In genomic region chr4:154541632-154542276, GRCm38 (mm10) we compare ENCODE assay signal across 11 mouse cellular contexts.
DNase-seq lines count a peak whose midpoint lies in the region; ATAC-seq and TF ChIP-seq lines count a peak whose summit lies in the region.
"Had no signal": no experiment of that assay in that cellular context is flagged by ENCODE, and none has a peak within 500 bp of the region (broad histone marks: within the 10 kb centered on the region; RNA-seq: fewer than 3 reads in every experiment).

No protein-coding gene starts in this region.

- peaks cover 61% of the 10 kb centered on the region for H3K4me1 ChIP-seq in forebrain, embryonic 16.5 days (replicated peaks; ENCODE audit: control insufficient read depth, insufficient read depth, low read length)
- H3K4me1 ChIP-seq in forebrain, embryonic 11.5 days (replicated peaks; ENCODE audit: control insufficient read depth, insufficient read depth, low read length), result peaks cover 49% of the 10 kb centered on the region
- peaks cover 38% of the 10 kb centered on the region for H3K4me1 ChIP-seq in neural tube, embryonic 11.5 days (ENCODE audit: control insufficient read depth, insufficient read depth, low read length)
- H3K4me1 ChIP-seq in neural tube, embryonic 15.5 days, result peaks cover 50% of the 10 kb centered on the region
- peaks cover 78% of the 10 kb centered on the region for H3K4me1 ChIP-seq in limb, embryonic 10.5 days
- no peaks in the 10 kb centered on the region; the same call in 1 of the 2 replicates for H3K4me1 ChIP-seq in stomach, postnatal 0 days (replicated peaks; ENCODE audit: control insufficient read depth, insufficient read depth)

- peak overlapping the region; percentile 46; the same call in 1 of the 2 replicates for H3K27ac ChIP-seq in forebrain, embryonic 16.5 days (ENCODE audit: low read length)
- H3K27ac ChIP-seq in forebrain, embryonic 11.5 days (ENCODE audit: low read depth, low read length), result no peak overlapping the region
- H3K27ac ChIP-seq in neural tube, embryonic 11.5 days (ENCODE audit: low read depth, low read length), result peak overlapping the region; percentile 56; the same call in 1 of the 2 replicates
- H3K27ac ChIP-seq in neural tube, embryonic 15.5 days (replicated peaks), result no peak overlapping the region
- peak overlapping the region; percentile 71; the same call in 1 of the 2 replicates for H3K27ac ChIP-seq in limb, embryonic 10.5 days
- peak overlapping the region; percentile 56 for H3K27ac ChIP-seq in stomach, postnatal 0 days (replicated peaks)
- H3K27ac ChIP-seq: limb, embryonic 15.5 days had no signal

- no peaks in the 10 kb centered on the region for H3K36me3 ChIP-seq in forebrain, embryonic 16.5 days (ENCODE audit: control insufficient read depth, insufficient read depth)
- H3K36me3 ChIP-seq in forebrain, embryonic 11.5 days (ENCODE audit: control insufficient read depth, insufficient read depth, low read length), result no peaks in the 10 kb centered on the region
- H3K36me3 ChIP-seq in neural tube, embryonic 11.5 days (ENCODE audit: control insufficient read depth, insufficient read depth, low read length), result no peaks in the 10 kb centered on the region
- H3K36me3 ChIP-seq in neural tube, embryonic 15.5 days, result no peaks in the 10 kb centered on the region
- peaks cover 8% of the 10 kb centered on the region; the same call in 1 of the 2 replicates for H3K36me3 ChIP-seq in limb, embryonic 10.5 days
- H3K36me3 ChIP-seq in stomach, postnatal 0 days (ENCODE audit: control insufficient read depth, insufficient read depth, low read length), result no peaks in the 10 kb centered on the region
- H3K36me3 ChIP-seq: limb, embryonic 15.5 days; neural tube, embryonic 13.5 days had no signal

- H3K9ac ChIP-seq in forebrain, embryonic 16.5 days (replicated peaks; ENCODE audit: low read depth, low read length), result no peak overlapping the region
- H3K9ac ChIP-seq in forebrain, embryonic 11.5 days (ENCODE audit: low read length), result no peak overlapping the region
- H3K9ac ChIP-seq in neural tube, embryonic 11.5 days (ENCODE audit: low read length), result no peak overlapping the region
- no peak overlapping the region for H3K9ac ChIP-seq in neural tube, embryonic 15.5 days (replicated peaks)
- H3K9ac ChIP-seq in stomach, postnatal 0 days (ENCODE audit: low read length), result no peak overlapping the region
- H3K9ac ChIP-seq: limb, embryonic 15.5 days had no signal

- H3K4me3 ChIP-seq in forebrain, embryonic 16.5 days (replicated peaks; ENCODE audit: low read length), result no peak overlapping the region
- H3K4me3 ChIP-seq in forebrain, embryonic 11.5 days (ENCODE audit: low read depth, low read length), result no peak overlapping the region
- H3K4me3 ChIP-seq in neural tube, embryonic 11.5 days (ENCODE audit: low read depth, low read length), result no peak overlapping the region
- H3K4me3 ChIP-seq in neural tube, embryonic 15.5 days (replicated peaks), result no peak overlapping the region
- no peak overlapping the region for H3K4me3 ChIP-seq in limb, embryonic 10.5 days
- no peak overlapping the region for H3K4me3 ChIP-seq in stomach, postnatal 0 days (ENCODE audit: low read depth, low read length)
- H3K4me3 ChIP-seq: limb, embryonic 15.5 days; neural tube, embryonic 13.5 days had no signal

- no peak for TF ChIP-seq EP300 in stomach, postnatal 0 days (optimal IDR thresholded peaks at IDR 0.05)

- ATAC-seq in forebrain, embryonic 16.5 days, result no peak
- ATAC-seq in forebrain, embryonic 11.5 days (replicated peaks; ENCODE audit: low FRiP score), result no peak
- no peak for ATAC-seq in neural tube, embryonic 11.5 days (ENCODE audit: insufficient read depth, low FRiP score, low TSS enrichment)
- no peak for ATAC-seq in neural tube, embryonic 15.5 days (ENCODE audit: low FRiP score)
- peak; percentile 56 for ATAC-seq in stomach, postnatal 0 days (ENCODE audit: low FRiP score, low TSS enrichment)

- no peak overlapping the region for H3K4me2 ChIP-seq in forebrain, embryonic 16.5 days (ENCODE audit: low read length)
- no peak overlapping the region for H3K4me2 ChIP-seq in forebrain, embryonic 11.5 days (ENCODE audit: low read depth, low read length, severe bottlenecking)
- H3K4me2 ChIP-seq in neural tube, embryonic 11.5 days (ENCODE audit: low read depth), result no peak overlapping the region
- H3K4me2 ChIP-seq in neural tube, embryonic 15.5 days, result no peak overlapping the region
- H3K4me2 ChIP-seq in stomach, postnatal 0 days (replicated peaks; ENCODE audit: low read depth), result no peak overlapping the region
- H3K4me2 ChIP-seq: limb, embryonic 15.5 days had no signal

- no peaks in the 10 kb centered on the region for H3K27me3 ChIP-seq in forebrain, embryonic 16.5 days (replicated peaks; ENCODE audit: control insufficient read depth, insufficient read depth, low read length)
- H3K27me3 ChIP-seq in forebrain, embryonic 11.5 days (ENCODE audit: control insufficient read depth, insufficient read depth, low read length), result no peaks in the 10 kb centered on the region; the same call in none of the 2 replicates
- H3K27me3 ChIP-seq in neural tube, embryonic 11.5 days (ENCODE audit: control insufficient read depth, insufficient read depth, low read length), result peaks cover 4% of the 10 kb centered on the region; the same call in 1 of the 2 replicates
- peaks cover 20% of the 10 kb centered on the region; the same call in 1 of the 2 replicates for H3K27me3 ChIP-seq in neural tube, embryonic 15.5 days (replicated peaks)
- H3K27me3 ChIP-seq in limb, embryonic 10.5 days (ENCODE audit: low read depth, poor library complexity, severe bottlenecking), result peaks cover 16% of the 10 kb centered on the region; the same call in 1 of the 2 replicates
- no peaks in the 10 kb centered on the region for H3K27me3 ChIP-seq in stomach, postnatal 0 days (ENCODE audit: control insufficient read depth, insufficient read depth, low read length)

- peak; percentile 46 for TF ChIP-seq CTCF in stomach, postnatal 0 days (IDR thresholded peaks at IDR 0.05; ENCODE audit: low read depth)

- whole genome bisulfite sequencing in forebrain, embryonic 16.5 days, result 69% methylated on average over 9 of the region's 9 CpGs
- WGBS in forebrain, embryonic 11.5 days, result 73% methylated on average over 9 of the region's 9 CpGs
- 78% methylated on average over 9 of the region's 9 CpGs for WGBS in neural tube, embryonic 11.5 days
- 60% methylated on average over 9 of the region's 9 CpGs for WGBS in neural tube, embryonic 15.5 days
- 80% methylated on average over 9 of the region's 9 CpGs for WGBS in limb, embryonic 10.5 days
- 56% methylated on average over 9 of the region's 9 CpGs for WGBS in stomach, postnatal 0 days

- H3K9me3 ChIP-seq in forebrain, embryonic 16.5 days (ENCODE audit: control insufficient read depth, low read length), result no peaks in the 10 kb centered on the region
- H3K9me3 ChIP-seq in forebrain, embryonic 11.5 days (ENCODE audit: control insufficient read depth, low read length), result no peaks in the 10 kb centered on the region
- H3K9me3 ChIP-seq in neural tube, embryonic 11.5 days (ENCODE audit: control insufficient read depth, low read length), result no peaks in the 10 kb centered on the region
- H3K9me3 ChIP-seq in neural tube, embryonic 15.5 days (replicated peaks), result no peaks in the 10 kb centered on the region
- H3K9me3 ChIP-seq in limb, embryonic 10.5 days (replicated peaks), result no peaks in the 10 kb centered on the region
- no peaks in the 10 kb centered on the region for H3K9me3 ChIP-seq in stomach, postnatal 0 days (ENCODE audit: control insufficient read depth, low read length)
- H3K9me3 ChIP-seq: limb, embryonic 15.5 days; neural tube, embryonic 13.5 days had no signal

- DNase-seq in forebrain, embryonic 11.5 days (ENCODE audit: low spot score), result no peak
- DNase-seq in neural tube, embryonic 11.5 days (ENCODE audit: low spot score), result no peak
- no peak for DNase-seq in limb, embryonic 10.5 days (ENCODE audit: low spot score)
- peak; percentile 60 for DNase-seq in stomach, postnatal 0 days (ENCODE audit: low spot score)
- DNase-seq in adrenal gland, postnatal 10 days, result no peak
- DNase-seq in frontal cortex, postnatal 36 days (ENCODE audit: low spot score in 2 of 2), result no peak
- DNase-seq: kidney, adult 11 months had no signal

Comparison
In these comparisons a context has a peak if more than half of its experiments do, and no peak if none do; other contexts are left out.
1. H3K27ac ChIP-seq: peak in forebrain, embryonic 16.5 days (single experiment), neural tube, embryonic 11.5 days (single experiment), limb, embryonic 10.5 days (single experiment) and stomach, postnatal 0 days (single experiment); none in forebrain, embryonic 11.5 days (single experiment) and neural tube, embryonic 15.5 days (single experiment).